In genomic region chr16:30821191-30821910, GRCm38 (mm10) we compare ENCODE assay signal across 8 mouse cellular contexts.
DNase-seq lines count a peak whose midpoint lies in the region; ATAC-seq lines count a peak whose summit lies in the region.

No protein-coding gene starts in this region.

- H3K27ac ChIP-seq in hindbrain, embryonic 13.5 days: peak overlapping the region; percentile 56
- 0 out of 2 replicates have a peak overlapping the region, but pooled peaks have one; percentile 55 for H3K27ac ChIP-seq in limb, embryonic 13.5 days
- peak overlapping the region; percentile 29; the same call in 1 of the 2 replicates for H3K27ac ChIP-seq in midbrain, embryonic 15.5 days

- no peaks in the 10 kb centered on the region for H3K36me3 ChIP-seq in hindbrain, embryonic 13.5 days
- H3K36me3 ChIP-seq in limb, embryonic 13.5 days: no peaks in the 10 kb centered on the region
- H3K36me3 ChIP-seq in midbrain, embryonic 15.5 days (replicated peaks): no peaks in the 10 kb centered on the region

- WGBS in hindbrain, embryonic 13.5 days: 7% methylated on average over 17 of the region's 17 CpGs
- WGBS in limb, embryonic 13.5 days: 9% methylated on average over 17 of the region's 17 CpGs
- 13% methylated on average over 17 of the region's 17 CpGs for WGBS in midbrain, embryonic 15.5 days

- peak; percentile 69 for DNase-seq in 3T3-L1 (ENCODE audit: low read depth, low spot score)
- peak; percentile 56 for DNase-seq in adrenal gland, adult 8-10 months
- DNase-seq in gastrocnemius, adult 18-20 months (ENCODE audit: low spot score): peak; percentile 66
- DNase-seq in urinary bladder, postnatal 25 days (ENCODE audit: low spot score): peak; percentile 33
- DNase-seq in B cell, adult 2 months: no peak

- no peaks in the 10 kb centered on the region for H3K27me3 ChIP-seq in hindbrain, embryonic 13.5 days
- H3K27me3 ChIP-seq in limb, embryonic 13.5 days: no peaks in the 10 kb centered on the region
- no peaks in the 10 kb centered on the region for H3K27me3 ChIP-seq in midbrain, embryonic 15.5 days (replicated peaks)

- H3K4me3 ChIP-seq in hindbrain, embryonic 13.5 days: peak overlapping the region; percentile 4
- peak overlapping the region; percentile 25 for H3K4me3 ChIP-seq in limb, embryonic 13.5 days
- peak overlapping the region; percentile 21 for H3K4me3 ChIP-seq in midbrain, embryonic 15.5 days

- no peak overlapping the region for H3K9ac ChIP-seq in hindbrain, embryonic 13.5 days
- peak overlapping the region; percentile 53 for H3K9ac ChIP-seq in limb, embryonic 13.5 days
- H3K9ac ChIP-seq in midbrain, embryonic 15.5 days: no peak overlapping the region

- ATAC-seq in hindbrain, embryonic 13.5 days (ENCODE audit: low FRiP score): no peak; the same call in 1 of the 2 replicates
- peak; percentile 79 for ATAC-seq in limb, embryonic 13.5 days (ENCODE audit: low FRiP score, low read depth)
- ATAC-seq in midbrain, embryonic 15.5 days (replicated peaks): 0 out of 2 replicates have a peak, but pooled peaks have one; percentile 54

- peaks cover 18% of the 10 kb centered on the region for H3K4me1 ChIP-seq in hindbrain, embryonic 13.5 days (replicated peaks)
- H3K4me1 ChIP-seq in limb, embryonic 13.5 days: peaks cover 31% of the 10 kb centered on the region
- H3K4me1 ChIP-seq in midbrain, embryonic 15.5 days: peaks cover 15% of the 10 kb centered on the region

- H3K9me3 ChIP-seq in hindbrain, embryonic 13.5 days: no peaks in the 10 kb centered on the region
- H3K9me3 ChIP-seq in limb, embryonic 13.5 days: no peaks in the 10 kb centered on the region
- no peaks in the 10 kb centered on the region for H3K9me3 ChIP-seq in midbrain, embryonic 15.5 days

- H3K4me2 ChIP-seq in hindbrain, embryonic 13.5 days: peak overlapping the region; percentile 44
- peak overlapping the region; percentile 60 for H3K4me2 ChIP-seq in limb, embryonic 13.5 days (replicated peaks)
- H3K4me2 ChIP-seq in midbrain, embryonic 15.5 days: peak overlapping the region; percentile 44

Comparison
In these comparisons a context has a peak if more than half of its experiments do, and no peak if none do; other contexts are left out.
1. DNase-seq: peak in 3T3-L1 (single experiment), adrenal gland, adult 8-10 months (single experiment), gastrocnemius, adult 18-20 months (single experiment) and urinary bladder, postnatal 25 days (single experiment); none in B cell, adult 2 months (0 of 2).
2. Peak in every context shown above with its lines, with median percentiles within 50 percentile points of each other: H3K27ac ChIP-seq, H3K4me2 ChIP-seq and H3K4me3 ChIP-seq.